In genomic region chr14:31978196-31978595, GRCm38 (mm10) we compare ENCODE assay signal across 24 mouse cellular contexts. TPM values are rescaled to one million over a fixed set of nuclear protein-coding genes. Genes with fewer than 3 reads are reported as not detected.
DNase-seq lines count a peak whose midpoint lies in the region; ATAC-seq lines count a peak whose summit lies in the region.
"Had no signal": no experiment of that assay in that cellular context is flagged by ENCODE, and none has a peak within 500 bp of the region (broad histone marks: within the 10 kb centered on the region; RNA-seq: fewer than 3 reads in every experiment).

No protein-coding gene starts in this region.

- 80% methylated on average over 4 of the region's 4 CpGs for WGBS in midbrain, embryonic 11.5 days
- WGBS in midbrain, embryonic 10.5 days = 80% methylated on average over 4 of the region's 4 CpGs

- no peaks in the 10 kb centered on the region for H3K27me3 ChIP-seq in midbrain, embryonic 11.5 days (ENCODE audit: control insufficient read depth, insufficient read depth, low read length)
- H3K27me3 ChIP-seq in midbrain, embryonic 10.5 days (ENCODE audit: low read depth, poor library complexity, severe bottlenecking) = no peaks in the 10 kb centered on the region
- H3K27me3 ChIP-seq: embryonic facial prominence, embryonic 12.5 days; forebrain, embryonic 13.5 days; forebrain, embryonic 15.5 days had no signal

- intact Hi-C loops in gastrocnemius, postnatal 14 days (cut with DNase I; ENCODE audit: low total_unique reads) = no loop called here

- H3K9me3 ChIP-seq in midbrain, embryonic 11.5 days (ENCODE audit: control insufficient read depth, low read length) = no peaks in the 10 kb centered on the region
- no peaks in the 10 kb centered on the region for H3K9me3 ChIP-seq in midbrain, embryonic 10.5 days (replicated peaks)
- H3K9me3 ChIP-seq: embryonic facial prominence, embryonic 10.5 days; embryonic facial prominence, embryonic 12.5 days; forebrain, embryonic 13.5 days; forebrain, embryonic 15.5 days had no signal

- no peak overlapping the region for H3K27ac ChIP-seq in midbrain, embryonic 11.5 days (ENCODE audit: low read depth, low read length)
- H3K27ac ChIP-seq in midbrain, embryonic 10.5 days (replicated peaks) = no peak overlapping the region
- H3K27ac ChIP-seq: embryonic facial prominence, embryonic 10.5 days; embryonic facial prominence, embryonic 12.5 days; forebrain, embryonic 13.5 days; forebrain, embryonic 15.5 days had no signal

- H3K4me1 ChIP-seq in midbrain, embryonic 11.5 days (ENCODE audit: control insufficient read depth, insufficient read depth, low read length) = no peaks in the 10 kb centered on the region
- H3K4me1 ChIP-seq in midbrain, embryonic 10.5 days = 0 out of 2 replicates have a peak, but pooled peaks cover 3% of the 10 kb centered on the region
- H3K4me1 ChIP-seq: embryonic facial prominence, embryonic 10.5 days; embryonic facial prominence, embryonic 12.5 days; forebrain, embryonic 13.5 days; forebrain, embryonic 15.5 days had no signal

- H3K4me2 ChIP-seq in midbrain, embryonic 11.5 days = no peak overlapping the region
- H3K4me2 ChIP-seq: embryonic facial prominence, embryonic 12.5 days; forebrain, embryonic 13.5 days; forebrain, embryonic 15.5 days had no signal

- H3K36me3 ChIP-seq in midbrain, embryonic 11.5 days (ENCODE audit: control insufficient read depth, insufficient read depth, low read length) = no peaks in the 10 kb centered on the region
- no peaks in the 10 kb centered on the region for H3K36me3 ChIP-seq in midbrain, embryonic 10.5 days
- H3K36me3 ChIP-seq: embryonic facial prominence, embryonic 10.5 days; embryonic facial prominence, embryonic 12.5 days; forebrain, embryonic 15.5 days had no signal

- H3K9ac ChIP-seq in midbrain, embryonic 11.5 days (ENCODE audit: low read length) = no peak overlapping the region
- H3K9ac ChIP-seq: embryonic facial prominence, embryonic 12.5 days; forebrain, embryonic 13.5 days; forebrain, embryonic 15.5 days had no signal

- no peak overlapping the region for H3K4me3 ChIP-seq in midbrain, embryonic 11.5 days (ENCODE audit: low read depth, low read length)
- no peak overlapping the region for H3K4me3 ChIP-seq in midbrain, embryonic 10.5 days
- H3K4me3 ChIP-seq: embryonic facial prominence, embryonic 10.5 days; embryonic facial prominence, embryonic 12.5 days; forebrain, embryonic 13.5 days; forebrain, embryonic 15.5 days had no signal

- ATAC-seq in midbrain, embryonic 11.5 days (ENCODE audit: low FRiP score) = no peak
- ATAC-seq: CD4-positive, CD25-positive, alpha-beta regulatory T cell, adult 4 months; forebrain, embryonic 13.5 days; forebrain, embryonic 15.5 days had no signal

- DNase-seq in gastrocnemius, adult 18-20 months (ENCODE audit: low spot score) = peak; percentile 61
- no peak for DNase-seq in gastrocnemius, postnatal 4 days (ENCODE audit: low spot score in 2 of 2)
- peak; percentile 56 for DNase-seq in gastrocnemius, postnatal 25 days
- no peak for DNase-seq in gastrocnemius, postnatal 14 days
- peak; percentile 49 for DNase-seq in midbrain, embryonic 11.5 days (ENCODE audit: low spot score, missing footprints)
- DNase-seq in midbrain, embryonic 10.5 days (ENCODE audit: low spot score) = no peak
- peak; percentile 73 for DNase-seq in skeletal muscle tissue, adult 2 months (ENCODE audit: low read depth, low spot score)
- no peak for DNase-seq in liver
- DNase-seq: adrenal gland, adult 2 months; adrenal gland, postnatal 10 days; adrenal gland, postnatal 25 days; B cell, adult 2 months; cerebellum, adult 11-12 months; cerebellum, adult 2 months; cerebellum, adult 9-10 months; cerebellum, postnatal 10 days; cerebellum, postnatal 25 days had no signal

RNA-seq across cellular contexts. Expression of gene Galnt15, which starts 50.6 kb away (rescaled TPM):
- 1 to 10 TPM; 6.2 to 6.5 TPM for total RNA-seq in gastrocnemius, adult 18-20 months (2021)
- total RNA-seq in gastrocnemius, postnatal 4 days (2021) = 1 to 10 TPM; 4.4 to 5.5 TPM
- 1 to 10 TPM; 3.2 to 6.9 TPM for total RNA-seq in gastrocnemius, postnatal 25 days (2021)
- 10 to 100 TPM; 12.9 to 13.5 TPM for total RNA-seq in gastrocnemius, postnatal 14 days (2021)
- polyA plus RNA-seq in midbrain, embryonic 11.5 days (2014; fragmentation: Nextera tagmentation; extraction: Ambion mirVana) = 0.08 and 0.11 TPM in 2 replicates
- polyA plus RNA-seq in midbrain, embryonic 10.5 days (2016; fragmentation: Nextera tagmentation; extraction: Ambion mirVana) = 0.10 and 0.11 TPM in 2 replicates
- total RNA-seq: CH12.LX, ES-E14 had no signal
- polyA plus RNA-seq: CD4-positive, CD25-positive, alpha-beta regulatory T cell, adult 4 months had no signal

Comparison
In these comparisons a context has a peak if more than half of its experiments do, and no peak if none do; other contexts are left out.
1. DNase-seq: peak in gastrocnemius, adult 18-20 months (single experiment), gastrocnemius, postnatal 25 days (single experiment), midbrain, embryonic 11.5 days (single experiment) and skeletal muscle tissue, adult 2 months (single experiment); none in gastrocnemius, postnatal 4 days (0 of 2), gastrocnemius, postnatal 14 days (single experiment), midbrain, embryonic 10.5 days (single experiment) and liver (single experiment).